Mouse (Mus musculus): ENCODE results near the gene Urah.

The Urah gene

GRCm38 (mm10) chr7:140840750-140841735 lies 6.2 kb downstream of the Urah start:
- DNase-seq = peak; percentile 2 to 28

GRCm38 (mm10) chr7:140843806-140844205 lies 9.0 kb downstream of the Urah start:
- DNase-seq = no peak

- DNase-seq = peak; percentile 90 to 93
These were observed 10.3 kb downstream of the Urah start, which contains the start of gene Scgb1c1 for GRCm38 (mm10) chr7:140844905-140845665. TSS of gene Scgb1c1 (plus strand) at chr7:140845547.

- DNase-seq = peak in 1 of 2 experiments; percentile 20
These were observed 10.9 kb downstream of the Urah start for GRCm38 (mm10) chr7:140845683-140846082.

GRCm38 (mm10) chr7:140846676-140847075 lies 11.9 kb downstream of the Urah start:
- no peak for DNase-seq

GRCm38 (mm10) chr7:140847755-140848580 lies 13.2 kb downstream of the Urah start, which contains the start of gene Odf3:
TSS of gene Odf3 (plus strand) at chr7:140847805.
- peak in 1 of 2 experiments; percentile 20 for DNase-seq

- no peak for DNase-seq
These were observed 13.8 kb downstream of the Urah start for GRCm38 (mm10) chr7:140848591-140848990.

GRCm38 (mm10) chr7:140851916-140852315 lies 17.1 kb downstream of the Urah start:
- DNase-seq = no peak

- no peak for DNase-seq
These were observed 18.6 kb downstream of the Urah start for GRCm38 (mm10) chr7:140853386-140853785.

GRCm38 (mm10) chr7:140854483-140854882 lies 19.7 kb downstream of the Urah start:
- no peak for DNase-seq

GRCm38 (mm10) chr7:140855181-140855580 lies 20.4 kb downstream of the Urah start:
- DNase-seq = no peak

- DNase-seq = peak; percentile 94 to 95
These were observed 21.3 kb downstream of the Urah start, which contains the start of gene Gm45785 for GRCm38 (mm10) chr7:140855860-140856784. TSS of gene Gm45785 (minus strand) at chr7:140856331.

GRCm38 (mm10) chr7:140856785-140857549 lies 22.1 kb downstream of the Urah start, which contains the start of gene Ric8a:
TSS of gene Ric8a (plus strand) at chr7:140856957.
- peak; percentile 94 to 96 for DNase-seq

GRCm38 (mm10) chr7:140857550-140858505 lies 23.0 kb downstream of the Urah start, which contains the start of gene Bet1l:
TSS of gene Bet1l (minus strand) at chr7:140857577.
- no peak for DNase-seq

GRCm38 (mm10) chr7:140858746-140859145 lies 23.9 kb downstream of the Urah start:
- no peak for DNase-seq

GRCm38 (mm10) chr7:140859997-140860396 lies 25.2 kb downstream of the Urah start:
- DNase-seq = no peak

GRCm38 (mm10) chr7:140860728-140861127 lies 25.9 kb downstream of the Urah start:
- no peak for DNase-seq

GRCm38 (mm10) chr7:140864761-140865160 lies 29.9 kb downstream of the Urah start:
- DNase-seq = no peak

- DNase-seq = peak in 1 of 2 experiments; percentile 24
These were observed 39.4 kb downstream of the Urah start for GRCm38 (mm10) chr7:140874224-140874623.
